Mouse (Mus musculus) MEL (cell line): ENCODE results near the gene 4430402I18Rik. TPM values are rescaled to one million over a fixed set of nuclear protein-coding genes. Genes with fewer than 3 reads are reported as not detected.

Source experiments
- DNase-seq: peaks from one replicate; pipeline ENCODE4 v3.0.0; 2011; ENCODE audit warnings: low read depth, low spot score
- H3K27ac ChIP-seq: 2 replicates; pipeline ENCODE4 v1.5.1; 2012; ENCODE audit warnings: low read depth, mild to moderate bottlenecking, control low read depth, low read length, moderate library complexity; ENCODE audit not compliant: control insufficient read depth
- H3K27me3 ChIP-seq, 2 experiments: fragments of 150-350 bp in 1 of 2; sonication (generic) in 1 of 2; 2 replicates each; pipeline ENCODE4 v1.6.1; 2012; ENCODE audit warnings: low read length in 2 of 2, mild to moderate bottlenecking in 2 of 2, improper control_type of control experiment in 1 of 2, moderate library complexity in 1 of 2; ENCODE audit not compliant: insufficient read depth in 2 of 2, control insufficient read depth in 1 of 2
- H3K36me3 ChIP-seq, 2 experiments: 2 replicates each; pipeline ENCODE4 v1.6.1; 2012 to 2014; ENCODE audit warnings: low read length in 2 of 2, improper control_type of control experiment in 1 of 2, inconsistent platforms in 1 of 2, mild to moderate bottlenecking in 1 of 2; ENCODE audit not compliant: insufficient read depth in 2 of 2, control insufficient read depth in 1 of 2
- H3K4me1 ChIP-seq, 2 experiments: fragments of 150-350 bp in 1 of 2; sonication (generic) in 1 of 2; 2 replicates each; pipeline ENCODE4 v1.6.1; 2012; ENCODE audit warnings: low read length in 2 of 2, improper control_type of control experiment in 1 of 2, mild to moderate bottlenecking in 1 of 2; ENCODE audit not compliant: insufficient read depth in 2 of 2, control insufficient read depth in 1 of 2
- H3K4me3 ChIP-seq, 2 experiments: fragments of 150-350 bp in 1 of 2; sonication (generic) in 1 of 2; 2 replicates each; pipeline ENCODE4 v1.5.1; 2012; ENCODE audit warnings: low read depth in 2 of 2, low read length in 2 of 2, mild to moderate bottlenecking in 2 of 2, moderate library complexity in 2 of 2, control low read depth in 1 of 2, improper control_type of control experiment in 1 of 2; ENCODE audit not compliant: control insufficient read depth in 1 of 2, insufficient read depth in 1 of 2
- H3K79me2 ChIP-seq: 2 replicates; pipeline ENCODE4 v1.6.1; 2012; ENCODE audit warnings: mild to moderate bottlenecking, low read length, moderate library complexity; ENCODE audit not compliant: control insufficient read depth, poor library complexity, insufficient read depth
- H3K9ac ChIP-seq: 2 replicates; pipeline ENCODE4 v1.6.1; 2012; ENCODE audit warnings: low read depth, mild to moderate bottlenecking, control low read depth, low read length, moderate library complexity; ENCODE audit not compliant: control insufficient read depth, poor library complexity, severe bottlenecking
- H3K9me3 ChIP-seq: fragments of 150-350 bp; sonication (generic); replicated peaks from 2 replicates; pipeline ENCODE4 v1.6.1; 2012; ENCODE audit warnings: mild to moderate bottlenecking, low read length, improper control_type of control experiment, moderate library complexity; ENCODE audit not compliant: insufficient read depth
- BHLHE40 ChIP-seq: IDR thresholded peaks from 2 replicates; pipeline ENCODE4 v1.6.1; 2012; ENCODE audit warnings: low read depth, mild to moderate bottlenecking, inconsistent platforms, low read length, improper control_type of control experiment, borderline replicate concordance
- CHD2 ChIP-seq: IDR thresholded peaks from 2 replicates; pipeline ENCODE4 v1.6.1; 2011; ENCODE audit warnings: low read length, improper control_type of control experiment
- ELF1 ChIP-seq: IDR thresholded peaks from 2 replicates; pipeline ENCODE4 v1.6.1; 2014; ENCODE audit warnings: low read depth, mild to moderate bottlenecking, inconsistent platforms, low read length, improper control_type of control experiment, moderate library complexity
- EP300 ChIP-seq, 2 experiments: IDR thresholded peaks; 2 replicates each; pipeline ENCODE4 v1.6.1; 2011; ENCODE audit warnings: improper control_type of control experiment in 2 of 2, low read length in 2 of 2, low read depth in 1 of 2, mild to moderate bottlenecking in 1 of 2
- GATA1 ChIP-seq: IDR thresholded peaks from 2 replicates; pipeline ENCODE4 v1.6.1; 2011; ENCODE audit warnings: low read depth, low read length, improper control_type of control experiment
- HCFC1 ChIP-seq: IDR thresholded peaks from 2 replicates; pipeline ENCODE4 v1.6.1; 2012; ENCODE audit warnings: low read depth, mild to moderate bottlenecking, inconsistent platforms, low read length, improper control_type of control experiment, moderate library complexity
- KAT2A ChIP-seq: conservative IDR thresholded peaks from 2 replicates; pipeline ENCODE4 v1.6.1; 2012; ENCODE audit warnings: low read depth, low read length, improper control_type of control experiment, inconsistent platforms
- MAFK ChIP-seq: IDR thresholded peaks from 2 replicates; pipeline ENCODE4 v1.6.1; 2011; ENCODE audit warnings: low read depth, mild to moderate bottlenecking, low read length, improper control_type of control experiment, borderline replicate concordance
- MAZ ChIP-seq: IDR thresholded peaks from 2 replicates; pipeline ENCODE4 v1.6.1; 2012; ENCODE audit warnings: low read depth, mild to moderate bottlenecking, inconsistent platforms, low read length, improper control_type of control experiment
- MXI1 ChIP-seq: IDR thresholded peaks from 2 replicates; pipeline ENCODE4 v1.6.1; 2011; ENCODE audit warnings: mild to moderate bottlenecking, low read depth, low read length, improper control_type of control experiment
- MYB ChIP-seq: IDR thresholded peaks from 2 replicates; pipeline ENCODE4 v1.6.1; 2011; ENCODE audit warnings: mild to moderate bottlenecking, low read depth, low read length, improper control_type of control experiment
- MYC ChIP-seq: IDR thresholded peaks from 2 replicates; pipeline ENCODE4 v1.6.1; 2011; ENCODE audit warnings: low read depth, mild to moderate bottlenecking, low read length, improper control_type of control experiment, moderate library complexity
- NRF1 ChIP-seq: IDR thresholded peaks from 2 replicates; pipeline ENCODE4 v1.6.1; 2014; ENCODE audit warnings: low read depth, mild to moderate bottlenecking, inconsistent platforms, low read length, improper control_type of control experiment, moderate library complexity; ENCODE audit not compliant: poor library complexity, insufficient read depth, severe bottlenecking
- POLR2AphosphoS2 ChIP-seq: IDR thresholded peaks from 2 replicates; pipeline ENCODE4 v1.6.1; 2011; ENCODE audit warnings: low read length, improper control_type of control experiment
- POLR2AphosphoS5 ChIP-seq: IDR thresholded peaks from 2 replicates; pipeline ENCODE4 v1.6.1; 2012; ENCODE audit warnings: low read depth, borderline replicate concordance, mild to moderate bottlenecking, inconsistent platforms, low read length, moderate library complexity, mixed read lengths
- RAD21 ChIP-seq: IDR thresholded peaks from 2 replicates; pipeline ENCODE4 v1.6.1; 2011; ENCODE audit warnings: mild to moderate bottlenecking, low read depth, low read length, improper control_type of control experiment
- RCOR1 ChIP-seq: IDR thresholded peaks from 2 replicates; pipeline ENCODE4 v1.6.1; 2012; ENCODE audit warnings: low read depth, mild to moderate bottlenecking, inconsistent platforms, low read length, improper control_type of control experiment
- SIN3A ChIP-seq: IDR thresholded peaks from 2 replicates; pipeline ENCODE4 v1.6.1; 2012; ENCODE audit warnings: low read length, improper control_type of control experiment, inconsistent platforms
- TAL1 ChIP-seq: IDR thresholded peaks from 2 replicates; pipeline ENCODE4 v1.6.1; 2012; ENCODE audit warnings: mild to moderate bottlenecking, inconsistent platforms, low read length, moderate library complexity, mixed read lengths
- TCF12 ChIP-seq: IDR thresholded peaks from 2 replicates; pipeline ENCODE4 v1.6.1; 2014; ENCODE audit warnings: low read depth, mild to moderate bottlenecking, inconsistent platforms, low read length, improper control_type of control experiment, moderate library complexity
- UBTF ChIP-seq: IDR thresholded peaks from 2 replicates; pipeline ENCODE4 v1.6.1; 2012; ENCODE audit warnings: low read depth, mild to moderate bottlenecking, inconsistent platforms, low read length, improper control_type of control experiment, moderate library complexity, borderline replicate concordance; ENCODE audit not compliant: insufficient read depth
- ZC3H11A ChIP-seq: IDR thresholded peaks from 2 replicates; pipeline ENCODE4 v1.6.1; 2012; ENCODE audit warnings: low read depth, mild to moderate bottlenecking, inconsistent platforms, low read length, improper control_type of control experiment
- ZMIZ1 ChIP-seq: IDR thresholded peaks from 2 replicates; pipeline ENCODE4 v1.6.1; 2012; ENCODE audit warnings: low read depth, mild to moderate bottlenecking, inconsistent platforms, low read length, improper control_type of control experiment, moderate library complexity
- ZNF384 ChIP-seq: IDR thresholded peaks from 2 replicates; pipeline ENCODE4 v1.6.1; 2012; ENCODE audit warnings: low read depth, mild to moderate bottlenecking, inconsistent platforms, low read length, improper control_type of control experiment
- polyA plus RNA-seq, 2 experiments: library from polyadenylated mRNA; stranded (reverse) in 1 of 2; unstranded in 1 of 2; fragments of >175 nt in 1 of 2; fragments of >200 nt in 1 of 2; gene quantifications; 2 replicates each; pipeline versions ENCODE4 v1.2.1 to v1.2.4; 2012; ENCODE audit warnings: low replicate concordance in 2 of 2, low read depth in 1 of 2; ENCODE audit not compliant: insufficient read length in 2 of 2, insufficient read depth in 1 of 2, missing spikeins in 1 of 2
- total RNA-seq: library from RNA; depleted of rRNA; stranded (reverse); fragments of 300-350 nt; gene quantifications from 2 replicates; pipeline ENCODE4 v1.2.3, GENCODE M21; 2012

Gene 4430402I18Rik
- total and polyA plus RNA-seq, 3 experiments, result not detected

GRCm38 (mm10) chr19:28902111-28902510 lies 65.5 kb downstream of the 4430402I18Rik start:
- H3K9ac ChIP-seq, result no peak overlapping the region
- no peaks in the 10 kb centered on the region for H3K79me2 ChIP-seq
- H3K9me3 ChIP-seq, result no peaks in the 10 kb centered on the region
- H3K36me3 ChIP-seq, result no peaks in the 10 kb centered on the region
- H3K27me3 ChIP-seq, result peaks cover 2 to 5% of the 10 kb centered on the region in 2 experiments
- no peak for TF ChIP-seq EP300 (IDR thresholded peaks at IDR 0.05; ENCODE audit: low read depth in 1 of 2, low read length in 2 of 2)
- TF ChIP-seq BHLHE40, result no peak
- TF ChIP-seq ELF1, result no peak
- H3K4me3 ChIP-seq, result no peak overlapping the region
- H3K27ac ChIP-seq, result no peak overlapping the region
- H3K4me1 ChIP-seq, result no peaks in the 10 kb centered on the region
- no peak for DNase-seq

GRCm38 (mm10) chr19:28900771-28901170 lies 66.8 kb downstream of the 4430402I18Rik start:
- TF ChIP-seq RCOR1, result no peak
- TF ChIP-seq ZMIZ1, result no peak
- TF ChIP-seq NRF1, result no peak
- TF ChIP-seq POLR2AphosphoS2, result no peak
- TF ChIP-seq CHD2, result no peak
- TF ChIP-seq MYC, result no peak
- no peak for TF ChIP-seq MYB
- no peak for TF ChIP-seq MAZ
- TF ChIP-seq SIN3A, result no peak
- TF ChIP-seq MXI1, result no peak
- Histone ChIP-seq H3K4me3 (no peak overlapping the region), H3K36me3 (no peaks in the 10 kb centered on the region), H3K27ac (no peak overlapping the region), H3K9ac (no peak overlapping the region), H3K4me1 (no peaks in the 10 kb centered on the region), H3K79me2 (no peaks in the 10 kb centered on the region), H3K9me3 (no peaks in the 10 kb centered on the region), H3K27me3 (peaks cover 2 to 3% of the 10 kb centered on the region in 2 experiments; a peak in 3 of 4 replicates)
- no peak for DNase-seq

- no peak for TF ChIP-seq ZNF384
- TF ChIP-seq MYC, result no peak
- no peak for TF ChIP-seq MXI1
- TF ChIP-seq ZMIZ1, result no peak
- no peak for TF ChIP-seq UBTF
- no peak for TF ChIP-seq TCF12
- no peak for TF ChIP-seq MAFK
- TF ChIP-seq ZC3H11A, result no peak
- no peak for TF ChIP-seq KAT2A
- TF ChIP-seq HCFC1, result no peak
- no peak for TF ChIP-seq SIN3A
- no peak for TF ChIP-seq GATA1
- TF ChIP-seq RAD21, result no peak
- no peak for TF ChIP-seq MAZ
- no peak for TF ChIP-seq POLR2AphosphoS5
- TF ChIP-seq TAL1, result no peak
- TF ChIP-seq MYB, result no peak
- Histone ChIP-seq H3K79me2 (no peaks in the 10 kb centered on the region), H3K4me1 (no peaks in the 10 kb centered on the region), H3K36me3 (no peaks in the 10 kb centered on the region), H3K9ac (no peak overlapping the region), H3K27me3 (peaks cover 2 to 3% of the 10 kb centered on the region in 2 experiments; a peak in 3 of 4 replicates), H3K4me3 (no peak overlapping the region), H3K27ac (no peak overlapping the region), H3K9me3 (no peaks in the 10 kb centered on the region)
- DNase-seq, result no peak
Observed at GRCm38 (mm10) chr19:28897497-28897896, 70.1 kb downstream of the 4430402I18Rik start.
